Mouse (Mus musculus): ENCODE results near the gene Kcnab3. TPM values are rescaled to one million over a fixed set of nuclear protein-coding genes. Genes with fewer than 3 reads are reported as not detected.

Gene Kcnab3
- polyA plus RNA-seq, 1 experiment: 105 TPM

GRCm38 (mm10) chr11:69331152-69331551 lies 5.1 kb downstream of the Kcnab3 start:
- no peak for DNase-seq (ENCODE audit: extremely low spot score in 1 of 2, low spot score in 1 of 2)

- peak; percentile 52 to 85 for DNase-seq (ENCODE audit: extremely low spot score in 1 of 2, low spot score in 1 of 2)
Observed at GRCm38 (mm10) chr11:69331929-69332405, 5.9 kb downstream of the Kcnab3 start.

GRCm38 (mm10) chr11:69332713-69333253 lies 6.7 kb downstream of the Kcnab3 start:
- DNase-seq (ENCODE audit: extremely low spot score in 1 of 2, low spot score in 1 of 2): no peak

GRCm38 (mm10) chr11:69333922-69334321 lies 7.9 kb downstream of the Kcnab3 start:
- DNase-seq (ENCODE audit: extremely low spot score in 1 of 2, low spot score in 1 of 2): no peak

GRCm38 (mm10) chr11:69334796-69335195 lies 8.7 kb downstream of the Kcnab3 start:
- no peak for DNase-seq (ENCODE audit: extremely low spot score in 1 of 2, low spot score in 1 of 2)

- DNase-seq (ENCODE audit: extremely low spot score in 1 of 2, low spot score in 1 of 2): peak in 1 of 2 experiments; percentile 76
Observed at GRCm38 (mm10) chr11:69340161-69341131, 14.4 kb downstream of the Kcnab3 start, which contains the start of gene Rnf227. Gene Rnf227, plus strand, starts transcription at chr11:69340461.

GRCm38 (mm10) chr11:69346441-69346840 lies 20.4 kb downstream of the Kcnab3 start:
- no peak for DNase-seq (ENCODE audit: extremely low spot score in 1 of 2, low spot score in 1 of 2)

- no peak for DNase-seq (ENCODE audit: extremely low spot score in 1 of 2, low spot score in 1 of 2)
Observed at GRCm38 (mm10) chr11:69356544-69356943, 30.5 kb downstream of the Kcnab3 start.

GRCm38 (mm10) chr11:69357690-69358089 lies 31.6 kb downstream of the Kcnab3 start:
- DNase-seq (ENCODE audit: extremely low spot score in 1 of 2, low spot score in 1 of 2): no peak

- DNase-seq (ENCODE audit: extremely low spot score in 1 of 2, low spot score in 1 of 2): no peak
Observed at GRCm38 (mm10) chr11:69362021-69362420, 36.0 kb downstream of the Kcnab3 start.

- DNase-seq (ENCODE audit: extremely low spot score in 1 of 2, low spot score in 1 of 2): no peak
Observed at GRCm38 (mm10) chr11:69362479-69362878, 36.4 kb downstream of the Kcnab3 start.

- DNase-seq (ENCODE audit: extremely low spot score in 1 of 2, low spot score in 1 of 2): no peak
Observed at GRCm38 (mm10) chr11:69364376-69364775, 38.3 kb downstream of the Kcnab3 start.

- peak; percentile 88 to 92 for DNase-seq (ENCODE audit: extremely low spot score in 1 of 2, low spot score in 1 of 2)
Observed at GRCm38 (mm10) chr11:69364910-69365309, 38.9 kb downstream of the Kcnab3 start.

- DNase-seq (ENCODE audit: extremely low spot score in 1 of 2, low spot score in 1 of 2): no peak
Observed at GRCm38 (mm10) chr11:69365722-69366121, 39.7 kb downstream of the Kcnab3 start.

GRCm38 (mm10) chr11:69366157-69366854 lies 40.2 kb downstream of the Kcnab3 start:
- DNase-seq (ENCODE audit: extremely low spot score in 1 of 2, low spot score in 1 of 2): peak; percentile 93 to 96

- DNase-seq (ENCODE audit: extremely low spot score in 1 of 2, low spot score in 1 of 2): peak; percentile 45 to 64
Observed at GRCm38 (mm10) chr11:69366855-69367615, 41.0 kb downstream of the Kcnab3 start.

- DNase-seq (ENCODE audit: extremely low spot score in 1 of 2, low spot score in 1 of 2): peak; percentile 15 to 30
Observed at GRCm38 (mm10) chr11:69367616-69368355, 41.7 kb downstream of the Kcnab3 start.

GRCm38 (mm10) chr11:69368356-69369214 lies 42.5 kb downstream of the Kcnab3 start:
- DNase-seq (ENCODE audit: extremely low spot score in 1 of 2, low spot score in 1 of 2): peak in 1 of 2 experiments; percentile 20
